Mouse (Mus musculus) E14TG2a.4 (cell line): ENCODE data around the gene Nedd9.

Experiments used
- H3K27me3 ChIP-seq: 2 replicates; pipeline ENCODE4 v1.6.1; 2014; ENCODE audit warnings: low read length, control low read depth; ENCODE audit not compliant: insufficient read depth
- H3K36me3 ChIP-seq: 2 replicates; pipeline ENCODE4 v1.6.1; 2014; ENCODE audit warnings: low read length, control low read depth; ENCODE audit not compliant: insufficient read depth
- H3K4me1 ChIP-seq: replicated peaks from 2 replicates; pipeline ENCODE4 v1.6.1; 2014; ENCODE audit warnings: low read depth, low read length, control low read depth
- H3K4me3 ChIP-seq: replicated peaks from 2 replicates; pipeline ENCODE4 v1.5.1; 2014; ENCODE audit warnings: mild to moderate bottlenecking, low read length
- H3K9me3 ChIP-seq: 2 replicates; pipeline ENCODE4 v1.6.1; 2014; ENCODE audit warnings: low read length, control low read depth
- CTCF ChIP-seq: conservative IDR thresholded peaks from 2 replicates; pipeline ENCODE4 v1.5.1; 2014; ENCODE audit warnings: low read length
- NANOG ChIP-seq: IDR thresholded peaks from 2 replicates; pipeline ENCODE4 v1.6.1; 2014; ENCODE audit warnings: borderline replicate concordance, low read length, mixed read lengths
- POU5F1 ChIP-seq: IDR thresholded peaks from 2 replicates; pipeline ENCODE4 v1.6.1; 2014; ENCODE audit warnings: low read length, borderline replicate concordance

The Nedd9 gene

GRCm38 (mm10) chr13:41337407-41337806, 149.8 kb downstream of the Nedd9 start:
- Histone ChIP-seq H3K4me1 (0 out of 2 replicates have a peak, but pooled peaks cover 9% of the 10 kb centered on the region), H3K4me3 (no peak overlapping the region), H3K27me3 (peaks cover 36% of the 10 kb centered on the region), H3K9me3 (no peaks in the 10 kb centered on the region), H3K36me3 (no peaks in the 10 kb centered on the region)
- TF ChIP-seq NANOG (no peak), POU5F1 (no peak), CTCF (no peak)

GRCm38 (mm10) chr13:41336260-41336659, 150.9 kb downstream of the Nedd9 start:
- Histone ChIP-seq H3K4me3 (no peak overlapping the region), H3K4me1 (0 out of 2 replicates have a peak, but pooled peaks cover 9% of the 10 kb centered on the region), H3K9me3 (no peaks in the 10 kb centered on the region), H3K36me3 (no peaks in the 10 kb centered on the region), H3K27me3 (peaks cover 31% of the 10 kb centered on the region)
- TF ChIP-seq POU5F1 (no peak), CTCF (no peak), NANOG (no peak)

GRCm38 (mm10) chr13:41335767-41336166, 151.4 kb downstream of the Nedd9 start:
- H3K9me3 ChIP-seq = peaks cover 4% of the 10 kb centered on the region; the same call in 1 of the 2 replicates
- peaks cover 28% of the 10 kb centered on the region for H3K27me3 ChIP-seq
- no peak for TF ChIP-seq POU5F1
- TF ChIP-seq NANOG = no peak
- no peak for TF ChIP-seq CTCF
- H3K36me3 ChIP-seq = no peaks in the 10 kb centered on the region
- 0 out of 2 replicates have a peak, but pooled peaks cover 9% of the 10 kb centered on the region for H3K4me1 ChIP-seq
- H3K4me3 ChIP-seq = no peak overlapping the region

DNA sequence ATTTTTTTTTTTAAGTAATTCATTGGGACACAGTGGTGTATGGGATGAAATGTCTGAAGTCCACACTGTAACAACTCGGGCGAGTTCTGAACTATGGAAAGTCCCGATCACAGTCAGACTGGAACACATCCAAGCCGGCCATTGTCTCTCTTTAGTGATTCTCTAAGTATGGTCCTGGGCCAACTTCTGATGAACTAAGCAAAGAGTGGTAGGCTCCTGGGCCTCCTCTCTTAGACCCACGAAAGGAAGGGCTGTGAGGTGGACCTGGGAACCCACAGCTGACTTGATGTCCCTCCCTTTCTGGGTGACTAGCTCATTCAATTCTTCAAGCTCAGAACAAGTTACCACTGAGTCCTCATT, 152.5 kb downstream of the Nedd9 start:
- Histone ChIP-seq H3K27me3 (peaks cover 21% of the 10 kb centered on the region), H3K4me1 (0 out of 2 replicates have a peak, but pooled peaks cover 5% of the 10 kb centered on the region), H3K9me3 (peaks cover 7% of the 10 kb centered on the region; the same call in 1 of the 2 replicates), H3K4me3 (no peak overlapping the region), H3K36me3 (no peaks in the 10 kb centered on the region)
- TF ChIP-seq POU5F1 = no peak
- no peak for TF ChIP-seq NANOG
- no peak for TF ChIP-seq CTCF

DNA sequence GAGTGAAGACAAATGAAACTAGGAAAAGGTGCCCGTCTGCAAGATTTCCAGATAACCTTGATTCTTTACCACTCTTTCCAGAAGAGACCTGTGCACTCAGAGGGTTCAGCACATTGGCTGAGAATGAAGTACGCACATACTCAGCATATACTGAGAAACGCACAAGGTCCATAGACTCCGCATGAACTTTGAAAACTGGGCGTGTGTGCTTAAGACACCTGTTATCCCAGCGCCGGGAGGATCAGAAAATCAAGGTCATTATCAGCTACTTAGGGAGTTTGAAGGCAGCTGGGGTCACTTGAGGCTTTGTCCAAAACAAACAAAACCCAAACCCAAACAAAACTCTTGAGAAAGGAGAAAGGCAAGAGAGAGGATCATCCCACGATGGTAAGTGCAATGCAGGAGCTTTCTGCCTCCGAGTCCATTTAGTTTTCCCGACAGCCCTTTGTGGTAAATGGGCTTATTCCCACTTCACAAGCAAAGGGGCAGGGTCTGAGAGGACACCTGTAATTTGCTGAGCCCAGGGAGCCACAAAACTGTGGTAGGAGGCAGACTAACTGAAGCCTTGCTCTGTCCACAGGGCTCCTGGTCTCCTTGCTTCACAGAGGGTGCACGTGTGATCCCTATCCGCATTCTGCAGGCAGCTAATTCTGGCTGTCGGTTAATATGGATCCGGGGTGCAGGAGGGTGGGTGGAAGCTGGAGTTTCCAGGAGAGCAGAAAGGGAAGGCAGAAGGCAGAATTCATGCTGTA, 153.1 kb downstream of the Nedd9 start:
- no peak overlapping the region for H3K4me3 ChIP-seq
- 0 out of 2 replicates have a peak, but pooled peaks cover 4% of the 10 kb centered on the region for H3K4me1 ChIP-seq
- H3K27me3 ChIP-seq = peaks cover 19% of the 10 kb centered on the region
- TF ChIP-seq POU5F1 = no peak
- H3K9me3 ChIP-seq = peaks cover 7% of the 10 kb centered on the region; the same call in 1 of the 2 replicates
- no peaks in the 10 kb centered on the region for H3K36me3 ChIP-seq

- H3K27me3 ChIP-seq = peaks cover 7% of the 10 kb centered on the region
- H3K9me3 ChIP-seq = peaks cover 7% of the 10 kb centered on the region; the same call in 1 of the 2 replicates
- H3K4me1 ChIP-seq = 0 out of 2 replicates have a peak, but pooled peaks cover 4% of the 10 kb centered on the region
- no peaks in the 10 kb centered on the region for H3K36me3 ChIP-seq
- H3K4me3 ChIP-seq = no peak overlapping the region
- TF ChIP-seq POU5F1 = no peak
- no peak for TF ChIP-seq CTCF
- no peak for TF ChIP-seq NANOG
Measured at GRCm38 (mm10) chr13:41331671-41332340, 155.4 kb downstream of the Nedd9 start.

GRCm38 (mm10) chr13:41330589-41331345, 156.4 kb downstream of the Nedd9 start:
- TF ChIP-seq CTCF (no peak), NANOG (no peak), POU5F1 (no peak)
- 0 out of 2 replicates have a peak, but pooled peaks cover 4% of the 10 kb centered on the region for H3K4me1 ChIP-seq

GRCm38 (mm10) chr13:41330051-41330450, 157.1 kb downstream of the Nedd9 start:
- Histone ChIP-seq H3K36me3 (no peaks in the 10 kb centered on the region), H3K4me3 (no peak overlapping the region), H3K4me1 (0 out of 2 replicates have a peak, but pooled peaks cover 4% of the 10 kb centered on the region), H3K9me3 (peaks cover 7% of the 10 kb centered on the region; the same call in 1 of the 2 replicates), H3K27me3 (no peaks in the 10 kb centered on the region)
- TF ChIP-seq POU5F1 (no peak), CTCF (no peak), NANOG (no peak)

More at GRCm38 (mm10) chr13:41330589-41331345, 156.4 kb downstream of the Nedd9 start:
- peaks cover 7% of the 10 kb centered on the region; the same call in 1 of the 2 replicates for H3K9me3 ChIP-seq
- H3K4me3 ChIP-seq = no peak overlapping the region
- H3K27me3 ChIP-seq = peaks cover 6% of the 10 kb centered on the region
- H3K36me3 ChIP-seq = no peaks in the 10 kb centered on the region
